Comparison of ENCODE assay signal across 17 mouse cellular contexts in genomic region chr17:5203346-5204102, GRCm38 (mm10).
DNase-seq lines count a peak whose midpoint lies in the region; ATAC-seq and TF ChIP-seq lines count a peak whose summit lies in the region.
"Had no signal": no experiment of that assay in that cellular context is flagged by ENCODE, and none has a peak within 500 bp of the region (broad histone marks: within the 10 kb centered on the region; RNA-seq: fewer than 3 reads in every experiment).

No protein-coding gene starts in this region.

- H3K4me1 ChIP-seq in heart, adult 2 months (ENCODE audit: control insufficient read depth, insufficient read depth, low read length), result peaks cover 22% of the 10 kb centered on the region
- peaks cover 19% of the 10 kb centered on the region for H3K4me1 ChIP-seq in liver, adult 2 months (ENCODE audit: control insufficient read depth, insufficient read depth, low read length)
- peaks cover 48% of the 10 kb centered on the region for H3K4me1 ChIP-seq in liver, embryonic 12.5 days
- peaks cover 10% of the 10 kb centered on the region for H3K4me1 ChIP-seq in cortical plate, adult 2 months (ENCODE audit: control insufficient read depth, insufficient read depth, low read length)
- peaks cover 7% of the 10 kb centered on the region for H3K4me1 ChIP-seq in midbrain, postnatal 0 days (ENCODE audit: insufficient read depth, low read length)
- H3K4me1 ChIP-seq: midbrain, embryonic 10.5 days had no signal

- H3K36me3 ChIP-seq in heart, adult 2 months (ENCODE audit: control insufficient read depth, insufficient read depth, low read length), result peaks cover 2% of the 10 kb centered on the region
- H3K36me3 ChIP-seq in liver, adult 2 months (ENCODE audit: control insufficient read depth, insufficient read depth, low read length), result no peaks in the 10 kb centered on the region
- H3K36me3 ChIP-seq in liver, embryonic 12.5 days, result no peaks in the 10 kb centered on the region
- no peaks in the 10 kb centered on the region for H3K36me3 ChIP-seq in midbrain, postnatal 0 days (ENCODE audit: insufficient read depth, low read length)
- H3K36me3 ChIP-seq: heart, embryonic 15.5 days; midbrain, embryonic 10.5 days; neural tube, embryonic 12.5 days had no signal

- peaks cover 5% of the 10 kb centered on the region; the same call in 1 of the 2 replicates for H3K79me2 ChIP-seq in heart, adult 2 months (replicated peaks; ENCODE audit: control insufficient read depth, insufficient read depth, low read length)
- peaks cover 4% of the 10 kb centered on the region; the same call in 1 of the 2 replicates for H3K79me2 ChIP-seq in liver, adult 2 months (ENCODE audit: control insufficient read depth, insufficient read depth, low read length)

- no peaks in the 10 kb centered on the region for H3K27me3 ChIP-seq in heart, adult 2 months (ENCODE audit: control insufficient read depth, insufficient read depth, low read length)
- no peaks in the 10 kb centered on the region for H3K27me3 ChIP-seq in liver, adult 2 months (ENCODE audit: control insufficient read depth, insufficient read depth, low read length)
- no peaks in the 10 kb centered on the region for H3K27me3 ChIP-seq in liver, embryonic 12.5 days (replicated peaks)
- no peaks in the 10 kb centered on the region for H3K27me3 ChIP-seq in midbrain, postnatal 0 days (ENCODE audit: insufficient read depth, low read length)
- H3K27me3 ChIP-seq: heart, embryonic 15.5 days; neural tube, embryonic 12.5 days had no signal

- no peak for TF ChIP-seq POLR2A in heart, adult 2 months (IDR thresholded peaks at IDR 0.05; ENCODE audit: insufficient read depth, low read depth, low read length)
- no peak for TF ChIP-seq POLR2A in liver, adult 2 months (IDR thresholded peaks at IDR 0.05; ENCODE audit: extremely low read depth, insufficient read depth, low read length)
- TF ChIP-seq POLR2A in cortical plate, adult 2 months (IDR thresholded peaks at IDR 0.05; ENCODE audit: extremely low read depth, insufficient read depth, low read length), result no peak

- H3K9ac ChIP-seq in heart, adult 2 months (ENCODE audit: low read depth, low read length), result no peak overlapping the region
- no peak overlapping the region for H3K9ac ChIP-seq in liver, adult 2 months (ENCODE audit: low read depth, low read length)
- H3K9ac ChIP-seq in liver, embryonic 12.5 days, result no peak overlapping the region
- no peak overlapping the region for H3K9ac ChIP-seq in midbrain, postnatal 0 days (replicated peaks; ENCODE audit: low read length, poor library complexity, severe bottlenecking)
- H3K9ac ChIP-seq: heart, embryonic 15.5 days; neural tube, embryonic 12.5 days had no signal

- H3K27ac ChIP-seq in heart, adult 2 months, result no peak overlapping the region
- peak overlapping the region; percentile 48 for H3K27ac ChIP-seq in liver, adult 2 months (replicated peaks; ENCODE audit: insufficient read depth, low read depth, low read length)
- H3K27ac ChIP-seq in liver, embryonic 12.5 days, result no peak overlapping the region
- H3K27ac ChIP-seq in cortical plate, adult 2 months (ENCODE audit: insufficient read depth, low read length), result peak overlapping the region; percentile 76; the same call in 1 of the 2 replicates
- H3K27ac ChIP-seq in midbrain, postnatal 0 days (ENCODE audit: low read depth, low read length), result no peak overlapping the region
- H3K27ac ChIP-seq: midbrain, embryonic 10.5 days; neural tube, embryonic 12.5 days; stomach, postnatal 0 days had no signal

- peak; percentile 90 for DNase-seq in heart, adult 11 months
- no peak for DNase-seq in heart, adult 2 months
- DNase-seq in liver, adult 2 months (ENCODE audit: extremely low read depth, low read depth, low spot score), result no peak
- peak; percentile 48 for DNase-seq in NIH3T3 (ENCODE audit: low read depth)
- no peak for DNase-seq in midbrain, postnatal 0 days (ENCODE audit: low spot score)
- no peak for DNase-seq in heart, postnatal 10 days
- DNase-seq: layer of hippocampus, adult 9-11 months; left cerebral cortex, postnatal 4 days; liver; right cerebral cortex, postnatal 4 days had no signal

- H3K9me3 ChIP-seq in liver, embryonic 12.5 days (replicated peaks), result no peaks in the 10 kb centered on the region
- H3K9me3 ChIP-seq in midbrain, postnatal 0 days (ENCODE audit: low read length), result no peaks in the 10 kb centered on the region
- H3K9me3 ChIP-seq: heart, embryonic 15.5 days; midbrain, embryonic 10.5 days; neural tube, embryonic 12.5 days had no signal

- WGBS in heart, adult 2 months, result 84% methylated on average over 10 of the region's 10 CpGs
- WGBS in liver, adult 2 months, result 57% methylated on average over 10 of the region's 10 CpGs
- WGBS in liver, embryonic 12.5 days (ENCODE audit: insufficient replicate concordance), result 77% methylated on average over 10 of the region's 10 CpGs
- WGBS in midbrain, postnatal 0 days, result 86% methylated on average over 10 of the region's 10 CpGs

- no peak for TF ChIP-seq CTCF in heart, adult 2 months (IDR thresholded peaks at IDR 0.05)
- no peak for TF ChIP-seq CTCF in liver, adult 2 months (IDR thresholded peaks at IDR 0.05; ENCODE audit: low read depth, low read length)
- TF ChIP-seq CTCF in cortical plate, adult 2 months (IDR thresholded peaks at IDR 0.05; ENCODE audit: extremely low read depth, insufficient read depth, low read length), result no peak
- TF ChIP-seq CTCF in midbrain, postnatal 0 days (IDR thresholded peaks at IDR 0.05), result no peak

- H3K4me2 ChIP-seq in liver, embryonic 12.5 days, result no peak overlapping the region
- H3K4me2 ChIP-seq in midbrain, postnatal 0 days (ENCODE audit: low read depth, low read length, poor library complexity, severe bottlenecking), result no peak overlapping the region
- H3K4me2 ChIP-seq: neural tube, embryonic 12.5 days had no signal

- intact Hi-C loops in heart, adult 2 months (cut with DNase I), result loop anchor here (2.0 to 5.0 kb wide), 2 partner anchors 114 to 191 kb away; no protein-coding TSS in a partner anchor
- intact Hi-C loops in heart, postnatal 10 days (cut with DNase I), result loop anchor here (2.0 to 5.0 kb wide), 2 partner anchors 44 to 193 kb away; no protein-coding TSS in a partner anchor

- H3K4me3 ChIP-seq in heart, adult 2 months, result no peak overlapping the region
- H3K4me3 ChIP-seq in liver, adult 2 months (ENCODE audit: insufficient read depth, low read depth, low read length), result no peak overlapping the region
- no peak overlapping the region for H3K4me3 ChIP-seq in liver, embryonic 12.5 days
- no peak overlapping the region for H3K4me3 ChIP-seq in cortical plate, adult 2 months (ENCODE audit: insufficient read depth, low read length)
- H3K4me3 ChIP-seq in midbrain, postnatal 0 days (ENCODE audit: low read depth, low read length), result no peak overlapping the region
- H3K4me3 ChIP-seq: heart, embryonic 15.5 days; left cerebral cortex, adult 2 months; midbrain, embryonic 10.5 days; neural tube, embryonic 12.5 days had no signal

- ATAC-seq in liver, embryonic 12.5 days, result no peak
- no peak for ATAC-seq in midbrain, postnatal 0 days (ENCODE audit: low FRiP score)

- no peak for TF ChIP-seq EP300 in heart, adult 2 months (IDR thresholded peaks at IDR 0.05; ENCODE audit: insufficient read depth, low read depth, low read length)

Comparison
In these comparisons a context has a peak if more than half of its experiments do, and no peak if none do; other contexts are left out.
1. DNase-seq: peak in heart, adult 11 months (single experiment) and NIH3T3 (single experiment); none in heart, adult 2 months (0 of 2), liver, adult 2 months (single experiment), midbrain, postnatal 0 days (single experiment) and heart, postnatal 10 days (0 of 2).
2. H3K27ac ChIP-seq: peak in liver, adult 2 months (single experiment) and cortical plate, adult 2 months (single experiment); none in heart, adult 2 months (single experiment), liver, embryonic 12.5 days (single experiment) and midbrain, postnatal 0 days (single experiment).